Mouse (Mus musculus) effector memory CD4-positive, alpha-beta T cell, adult 5 months (primary cell): Measurements from ENCODE around the gene Il1rn. TPM values are rescaled to one million over a fixed set of nuclear protein-coding genes. Genes with fewer than 3 reads are reported as not detected.

Experiments used
- polyA plus RNA-seq: library from polyadenylated mRNA; unstranded; fragments of 100-300 nt; shearing (Covaris generic); gene quantifications from one replicate; pipeline ENCODE4 v1.2.1, GENCODE M21; 2017

Gene Il1rn
- polyA plus RNA-seq = 0.60 TPM

DNA sequence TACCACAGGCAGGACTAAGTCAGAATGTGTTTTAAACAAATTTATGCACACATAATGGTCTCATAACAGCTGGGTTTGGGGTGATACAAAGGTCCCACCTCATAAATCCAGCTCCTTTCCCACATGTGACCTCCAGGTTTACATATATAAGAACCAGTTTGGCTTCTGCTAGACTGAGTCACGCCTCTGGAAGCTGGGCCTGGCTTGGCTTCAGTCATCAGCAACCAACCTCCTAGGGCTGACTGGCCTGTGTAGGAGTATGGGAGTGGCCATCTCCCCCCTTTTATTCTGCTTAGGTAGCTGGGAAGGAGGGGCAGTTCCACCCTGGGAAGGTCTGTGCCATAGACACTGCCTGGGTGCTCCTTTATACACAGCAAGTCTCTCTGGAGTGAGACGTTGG is at the start of gene Il1rn:
Gene Il1rn (plus strand): TSS at position 309 of the 400 bp plus-strand sequence.

DNA sequence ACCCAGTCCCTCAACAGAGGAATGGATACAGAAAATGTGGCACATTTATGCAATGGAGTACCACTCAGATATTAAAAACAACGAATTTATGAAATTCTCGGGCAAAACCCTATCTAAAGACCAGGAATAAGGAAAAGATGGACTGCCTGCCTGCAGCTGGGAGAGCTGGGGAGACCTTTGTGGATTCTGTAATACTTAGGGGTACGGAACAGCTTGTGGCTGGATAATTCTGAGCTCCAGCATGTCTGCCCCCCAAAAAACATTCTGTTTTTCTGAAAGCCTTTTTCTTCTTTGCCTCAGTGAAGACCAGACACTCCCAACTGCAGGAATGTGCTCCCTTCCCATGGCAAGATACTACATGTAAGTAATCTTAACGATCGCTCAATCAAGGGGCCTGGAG is 45.8 kb upstream of the Il1rn start, which contains the start of gene Il1f10:
Gene Il1f10 (plus strand): TSS at position 301 of the 400 bp plus-strand sequence.

DNA sequence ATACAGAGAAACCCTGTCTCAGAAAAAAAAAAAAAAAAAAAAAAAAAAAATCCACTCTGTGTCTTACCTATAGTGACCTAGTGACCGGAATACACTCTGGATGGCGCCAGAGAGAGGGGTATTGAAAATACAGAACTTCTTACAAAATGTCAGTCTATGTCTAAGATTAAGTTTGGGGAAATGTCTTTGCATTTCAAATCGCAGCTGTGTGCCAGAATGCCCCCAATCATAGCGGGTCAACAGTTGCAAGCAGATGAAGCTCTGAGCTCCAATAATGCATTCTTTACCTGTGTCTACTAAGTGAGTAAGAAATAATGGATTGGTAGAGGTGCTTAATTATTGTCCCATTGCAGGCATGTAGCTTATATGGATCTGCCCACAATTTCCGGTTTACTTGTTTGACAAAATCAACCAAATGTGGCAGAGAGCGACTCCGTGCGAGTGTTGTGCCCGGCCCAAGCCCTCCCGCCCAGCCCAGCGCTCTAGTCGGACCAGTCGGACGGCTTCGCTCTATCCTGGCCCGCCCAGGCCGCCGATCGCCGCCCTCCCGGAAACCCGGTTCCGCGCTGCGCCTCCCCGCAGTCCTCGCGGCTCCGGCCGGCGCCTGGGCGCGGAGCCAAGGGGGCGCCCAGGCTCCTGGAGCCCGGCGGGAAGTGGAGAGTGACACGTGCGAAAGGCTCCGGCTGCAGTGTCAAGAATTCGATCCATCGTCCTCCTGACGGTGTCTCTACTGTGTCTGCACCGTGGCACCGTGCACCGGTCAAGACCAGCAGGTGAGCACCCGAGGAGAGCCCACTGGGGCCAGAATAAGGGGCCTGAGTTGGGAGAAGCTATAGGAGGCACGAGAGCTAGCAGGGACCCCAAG is 30.6 kb downstream of the Il1rn start, which contains the start of gene Psd4:
Gene Psd4 (plus strand): TSS at position 551 of the 865 bp plus-strand sequence.

Other genes starting within 250 kb of the Il1rn start
- not detected for gene Tbpl2, start 240.3 kb upstream of the Il1rn start, polyA plus RNA-seq
- gene Il1f8, start 183.7 kb upstream of the Il1rn start, polyA plus RNA-seq = not detected
- not detected for gene Il1f9, start 150.4 kb upstream of the Il1rn start, polyA plus RNA-seq
- not detected for gene Il1f6, start 121.4 kb upstream of the Il1rn start, polyA plus RNA-seq
- gene Il1f5, start 59.9 kb upstream of the Il1rn start, polyA plus RNA-seq = not detected
- gene Il1f10, start 45.7 kb upstream of the Il1rn start, polyA plus RNA-seq = not detected
- 105 TPM for gene Psd4, start 30.7 kb downstream of the Il1rn start, polyA plus RNA-seq
- 0.11 TPM for gene Pax8, start 138.7 kb downstream of the Il1rn start, polyA plus RNA-seq